Mouse (Mus musculus): ENCODE data around the gene Il21r.

- no peak for TF ChIP-seq CTCF (IDR thresholded peaks at IDR 0.05; ENCODE audit: low read depth)
- no peak for TF ChIP-seq EP300 (IDR thresholded peaks at IDR 0.05; ENCODE audit: low read depth)
Observed at GRCm38 (mm10) chr7:125605725-125606139, 2.5 kb downstream of the Il21r start.
